Mouse (Mus musculus) neural tube, embryonic 15.5 days (tissue): ENCODE measurements around the gene Neb. TPM values are rescaled to one million over a fixed set of nuclear protein-coding genes. Genes with fewer than 3 reads are reported as not detected.

Experiments
- ATAC-seq: fragments of 200-750 bp; cut with Nextera tagmentation; 2 replicates; pipeline ENCODE4 v1.8.0; 2017; ENCODE audit warnings: mild to moderate bottlenecking, moderate TSS enrichment, moderate library complexity; ENCODE audit not compliant: low FRiP score
- H3K27ac ChIP-seq: fragments of 300-500 bp; sonication (generic); replicated peaks from 2 replicates; pipeline ENCODE4 v1.5.1; 2015; ENCODE audit warnings: mild to moderate bottlenecking, inconsistent platforms
- H3K27me3 ChIP-seq: fragments of 300-500 bp; sonication (generic); replicated peaks from 2 replicates; pipeline ENCODE4 v1.6.1; 2015; ENCODE audit warnings: inconsistent platforms
- H3K36me3 ChIP-seq: fragments of 300-500 bp; sonication (generic); 2 replicates; pipeline ENCODE4 v1.6.1; 2015; ENCODE audit warnings: inconsistent platforms
- H3K4me1 ChIP-seq: fragments of 300-500 bp; sonication (generic); 2 replicates; pipeline ENCODE4 v1.6.1; 2015; ENCODE audit warnings: inconsistent platforms
- H3K4me2 ChIP-seq: fragments of 300-500 bp; sonication (generic); 2 replicates; pipeline ENCODE4 v1.6.1; 2015; ENCODE audit warnings: inconsistent platforms, mild to moderate bottlenecking, moderate library complexity
- H3K4me3 ChIP-seq: fragments of 300-500 bp; sonication (generic); replicated peaks from 2 replicates; pipeline ENCODE4 v1.5.1; 2015; ENCODE audit warnings: mild to moderate bottlenecking, inconsistent platforms
- H3K9ac ChIP-seq: fragments of 300-500 bp; sonication (generic); replicated peaks from 2 replicates; pipeline ENCODE4 v1.6.1; 2015; ENCODE audit warnings: mild to moderate bottlenecking, inconsistent platforms
- H3K9me3 ChIP-seq: fragments of 300-500 bp; sonication (generic); replicated peaks from 2 replicates; pipeline ENCODE4 v1.6.1; 2016; ENCODE audit warnings: inconsistent platforms
- WGBS: fragments of 180-500 bp; shearing (Covaris S2); methylation state at CpG from one replicate; pipeline ENCODE4 v1.1.7; 2015; ENCODE audit warnings: mixed read lengths; 5-methylcytosine and 5-hydroxymethylcytosine counted together
- polyA plus RNA-seq: library from polyadenylated mRNA; unstranded; fragments of >200 nt; fragmentation: Nextera tagmentation; extraction: Ambion mirVana; gene quantifications from 2 replicates; pipeline ENCODE4 v1.2.1, GENCODE M21; 2015

Gene Neb
- polyA plus RNA-seq, 1 experiment from 2014 or later, result 12.4 TPM

DNA sequence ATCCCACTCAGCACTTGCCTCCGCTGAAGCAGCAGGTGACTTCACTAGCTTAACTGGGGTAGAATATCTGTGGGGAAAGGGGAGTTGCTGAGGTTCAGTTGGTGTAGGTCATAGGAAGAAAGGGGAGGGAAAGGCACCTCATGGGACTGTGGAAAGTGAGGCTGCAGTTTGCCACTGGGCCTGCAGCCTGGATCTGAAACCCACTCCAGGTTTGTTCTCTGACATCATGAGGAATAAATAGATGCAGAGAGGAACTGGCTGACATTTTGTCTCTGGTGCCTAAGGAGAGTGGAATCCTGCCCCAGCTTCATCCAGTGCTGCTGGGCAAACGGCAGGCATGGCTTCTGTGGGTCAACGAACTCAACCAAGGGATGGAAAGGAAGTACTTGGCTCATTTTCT lies 46.5 kb downstream of the Neb start:
- no peaks in the 10 kb centered on the region for H3K27me3 ChIP-seq
- H3K4me1 ChIP-seq, result no peaks in the 10 kb centered on the region
- H3K4me2 ChIP-seq, result no peak overlapping the region
- H3K4me3 ChIP-seq, result no peak overlapping the region
- H3K27ac ChIP-seq, result no peak overlapping the region
- no peaks in the 10 kb centered on the region for H3K9me3 ChIP-seq
- no peak for ATAC-seq
- 82% methylated on average over 3 of the region's 3 CpGs for WGBS
- H3K9ac ChIP-seq, result no peak overlapping the region
- H3K36me3 ChIP-seq, result no peaks in the 10 kb centered on the region

DNA sequence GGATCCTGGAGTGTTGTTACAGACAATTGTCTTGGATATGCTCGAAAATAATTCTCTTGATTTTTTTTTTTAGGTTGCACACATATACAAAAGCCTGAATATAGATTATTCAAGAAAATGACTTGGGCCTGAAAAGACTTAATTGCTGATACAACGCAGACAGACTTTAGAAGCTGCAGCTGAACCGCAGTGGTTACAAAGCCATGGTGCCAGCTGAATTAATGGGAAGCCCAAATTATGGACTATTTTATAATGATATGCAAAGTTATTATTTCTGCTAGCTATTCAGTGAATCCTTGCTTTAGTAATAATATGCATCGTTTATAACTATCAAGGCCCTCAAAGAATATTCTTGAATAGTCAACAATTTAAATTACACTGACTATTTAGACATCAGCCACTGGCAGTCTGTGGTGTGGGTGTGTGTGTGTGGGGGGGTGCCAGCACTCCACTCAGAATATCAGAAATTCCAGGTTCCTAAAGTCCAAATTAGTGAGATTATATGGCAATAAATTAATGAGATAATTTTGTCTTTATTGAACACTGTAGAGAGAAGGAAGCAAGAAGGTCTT lies 50.9 kb downstream of the Neb start:
- H3K4me3 ChIP-seq, result no peak overlapping the region
- H3K4me2 ChIP-seq, result no peak overlapping the region
- no peaks in the 10 kb centered on the region for H3K4me1 ChIP-seq
- H3K27me3 ChIP-seq, result no peaks in the 10 kb centered on the region
- no peak overlapping the region for H3K9ac ChIP-seq
- no peaks in the 10 kb centered on the region for H3K9me3 ChIP-seq
- no peak for ATAC-seq
- no peaks in the 10 kb centered on the region for H3K36me3 ChIP-seq
- H3K27ac ChIP-seq, result no peak overlapping the region
- WGBS, result 81% methylated on average over 4 of the region's 4 CpGs

DNA sequence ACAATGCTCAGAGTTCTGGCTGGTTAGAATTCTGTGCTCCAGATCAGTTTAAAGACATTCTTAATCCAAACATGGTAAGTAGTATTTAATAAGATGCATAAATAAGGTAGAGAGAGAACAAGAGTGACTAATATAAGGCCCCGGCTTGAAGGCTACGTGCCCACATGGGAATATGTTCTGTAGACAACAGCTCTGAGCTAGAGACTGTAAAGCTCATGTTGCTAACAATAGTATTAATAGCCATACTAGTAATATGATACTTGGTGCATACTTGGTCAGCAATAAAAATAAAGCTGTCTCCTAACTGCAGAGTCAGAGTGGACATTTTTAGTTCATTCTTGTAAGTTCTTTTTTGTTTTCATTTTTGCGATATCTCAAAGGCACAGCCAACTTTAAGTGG lies 56.4 kb downstream of the Neb start:
- ATAC-seq, result no peak
- no peaks in the 10 kb centered on the region for H3K36me3 ChIP-seq
- no peak overlapping the region for H3K4me2 ChIP-seq
- no peak overlapping the region for H3K27ac ChIP-seq
- WGBS, result 87% methylated on average over 3 of the region's 3 CpGs
- H3K4me3 ChIP-seq, result no peak overlapping the region
- H3K9ac ChIP-seq, result no peak overlapping the region
- H3K27me3 ChIP-seq, result no peaks in the 10 kb centered on the region
- H3K9me3 ChIP-seq, result no peaks in the 10 kb centered on the region
- H3K4me1 ChIP-seq, result no peaks in the 10 kb centered on the region

DNA sequence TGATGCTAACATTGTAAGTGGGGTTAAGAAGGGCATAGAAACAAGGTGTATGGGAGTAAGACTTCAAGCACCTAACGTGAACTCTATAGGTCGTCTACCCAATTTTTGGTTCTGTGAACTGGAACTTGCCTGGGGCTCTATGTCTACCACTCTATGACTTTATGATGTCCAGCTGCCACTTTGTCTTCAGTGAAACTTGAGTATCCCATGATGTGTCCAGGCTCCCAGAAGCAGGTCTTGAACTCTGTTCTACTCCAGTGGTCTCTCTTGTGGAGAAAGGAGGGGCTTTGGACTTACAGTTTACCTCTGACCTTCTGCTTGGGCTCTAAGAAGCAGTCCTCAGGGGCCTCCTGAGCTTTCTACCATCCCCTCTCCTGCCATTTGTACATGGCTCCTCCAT lies 58.1 kb downstream of the Neb start:
- no peak overlapping the region for H3K4me3 ChIP-seq
- no peak overlapping the region for H3K9ac ChIP-seq
- H3K27ac ChIP-seq, result no peak overlapping the region
- H3K27me3 ChIP-seq, result no peaks in the 10 kb centered on the region
- 92% methylated on average over 2 of the region's 2 CpGs for WGBS
- no peak overlapping the region for H3K4me2 ChIP-seq
- H3K9me3 ChIP-seq, result no peaks in the 10 kb centered on the region
- H3K4me1 ChIP-seq, result no peaks in the 10 kb centered on the region
- ATAC-seq, result no peak
- no peaks in the 10 kb centered on the region for H3K36me3 ChIP-seq

DNA sequence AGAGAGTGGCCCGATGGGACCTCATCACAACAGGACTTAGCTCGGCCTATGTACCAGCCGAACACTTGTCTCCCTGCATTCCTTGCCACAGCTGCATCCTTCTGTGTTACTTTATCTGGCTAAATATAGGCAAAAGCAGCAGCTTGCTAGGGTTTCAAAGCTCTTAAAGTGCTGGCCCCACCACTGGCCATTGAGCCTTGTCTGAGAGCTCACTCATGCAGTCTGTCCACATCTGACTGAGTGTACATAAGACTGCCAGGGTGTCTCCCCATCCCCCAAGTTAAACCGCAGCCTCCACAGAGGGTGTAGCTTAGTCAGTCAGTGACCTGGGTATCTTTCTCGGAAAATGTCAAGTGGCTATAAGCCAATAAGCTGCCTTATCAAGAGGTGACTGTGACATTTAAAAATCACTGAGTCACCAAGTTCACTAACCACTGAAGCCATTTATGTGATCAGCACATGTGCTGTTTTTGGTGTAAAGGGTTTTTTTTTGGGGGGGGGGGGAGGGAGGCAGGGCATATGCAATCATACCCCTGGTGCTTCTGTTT lies 59.2 kb downstream of the Neb start:
- no peaks in the 10 kb centered on the region for H3K36me3 ChIP-seq
- no peak overlapping the region for H3K27ac ChIP-seq
- H3K4me3 ChIP-seq, result no peak overlapping the region
- no peak overlapping the region for H3K4me2 ChIP-seq
- no peak overlapping the region for H3K9ac ChIP-seq
- ATAC-seq, result no peak
- 83% methylated on average over 5 of the region's 5 CpGs for WGBS
- no peaks in the 10 kb centered on the region for H3K27me3 ChIP-seq
- no peaks in the 10 kb centered on the region for H3K4me1 ChIP-seq
- no peaks in the 10 kb centered on the region for H3K9me3 ChIP-seq

DNA sequence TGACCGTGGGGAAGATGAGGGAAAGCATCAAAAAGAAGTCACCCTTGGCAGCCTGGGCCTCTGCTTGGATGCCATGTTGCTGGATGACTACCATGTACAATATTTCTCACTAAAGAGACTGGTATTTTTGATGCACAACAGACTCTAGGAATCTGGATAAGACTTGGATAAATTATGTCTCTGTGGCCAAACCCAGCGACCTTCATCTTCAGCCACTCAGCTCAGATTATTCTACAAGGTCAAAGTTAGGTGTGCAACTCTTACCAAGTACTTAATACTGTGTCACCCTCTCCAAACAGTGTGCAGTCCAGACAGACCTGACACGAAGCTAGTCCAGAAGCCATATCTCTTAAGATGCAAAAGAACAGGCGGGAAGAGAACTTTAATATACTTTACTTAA lies 60.8 kb downstream of the Neb start:
- Histone ChIP-seq H3K4me1 (no peaks in the 10 kb centered on the region), H3K27me3 (no peaks in the 10 kb centered on the region), H3K9me3 (no peaks in the 10 kb centered on the region), H3K9ac (no peak overlapping the region), H3K4me2 (no peak overlapping the region), H3K36me3 (no peaks in the 10 kb centered on the region), H3K27ac (no peak overlapping the region), H3K4me3 (no peak overlapping the region)
- ATAC-seq, result no peak
- WGBS, result 90% methylated on average over 4 of the region's 4 CpGs

DNA sequence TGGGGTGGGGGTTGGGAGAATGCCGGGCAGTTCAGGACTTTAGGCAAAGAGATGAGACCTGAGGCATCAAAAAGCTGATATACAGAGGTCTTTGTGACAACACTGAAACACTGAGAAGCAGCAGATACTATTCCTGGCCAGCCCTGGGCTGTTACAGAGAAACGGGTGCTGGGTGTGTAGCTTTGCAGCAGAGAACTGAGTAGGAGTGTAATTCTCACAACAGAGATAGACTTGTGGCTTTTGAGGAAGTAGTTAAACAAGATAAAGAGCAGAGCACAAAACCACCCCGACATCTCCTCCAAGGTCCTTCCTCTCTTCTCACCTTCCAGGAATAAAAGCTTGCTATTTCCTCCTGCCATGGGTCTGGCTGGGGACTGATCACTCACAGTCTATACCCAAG lies 62.5 kb downstream of the Neb start:
- Histone ChIP-seq H3K4me1 (no peaks in the 10 kb centered on the region), H3K27me3 (no peaks in the 10 kb centered on the region), H3K4me3 (no peak overlapping the region), H3K4me2 (no peak overlapping the region), H3K9me3 (no peaks in the 10 kb centered on the region), H3K36me3 (no peaks in the 10 kb centered on the region), H3K9ac (no peak overlapping the region), H3K27ac (no peak overlapping the region)
- no peak for ATAC-seq
- 84% methylated on average over 3 of the region's 3 CpGs for WGBS

DNA sequence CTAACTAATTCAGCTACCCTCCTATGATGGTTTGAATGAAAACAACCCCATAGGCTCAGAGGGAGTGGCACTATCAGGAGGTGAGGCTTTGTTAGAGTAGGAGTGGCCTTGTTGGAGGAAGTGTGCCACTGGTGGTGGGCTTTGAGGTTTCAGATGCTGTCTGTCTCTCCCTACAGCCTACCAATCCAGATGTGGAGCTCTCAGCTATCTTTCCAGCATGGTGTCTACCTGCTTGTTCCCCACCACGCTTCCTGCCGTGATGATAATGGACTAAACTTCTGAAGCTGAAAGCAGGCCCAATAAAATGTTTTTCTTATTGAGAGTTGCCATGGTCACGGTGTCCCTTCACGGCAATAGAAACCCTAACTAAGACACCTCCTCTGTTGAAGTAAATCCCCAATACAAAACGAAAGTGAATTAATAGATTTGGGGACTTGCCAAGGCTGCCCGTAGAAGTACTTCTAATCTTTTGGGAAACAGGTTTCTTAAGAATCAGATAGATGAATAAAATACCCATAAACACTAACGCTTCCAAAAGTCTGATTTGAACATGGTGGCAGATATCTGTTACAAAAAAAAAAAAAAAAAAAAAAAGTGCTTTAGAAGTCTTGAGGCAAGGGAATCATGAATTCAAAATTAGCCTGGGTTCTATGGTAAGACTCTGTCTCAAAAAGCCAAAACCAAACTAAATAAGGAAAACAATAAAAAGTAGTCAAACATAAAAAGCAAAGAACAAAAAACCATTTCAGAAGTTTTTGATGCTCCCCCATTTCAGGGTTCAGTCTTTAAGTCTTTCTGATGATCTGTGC lies 63.1 kb downstream of the Neb start:
- H3K4me3 ChIP-seq, result no peak overlapping the region
- no peaks in the 10 kb centered on the region for H3K9me3 ChIP-seq
- no peaks in the 10 kb centered on the region for H3K36me3 ChIP-seq
- H3K27ac ChIP-seq, result no peak overlapping the region
- WGBS, result 67% methylated on average over 7 of the region's 7 CpGs
- ATAC-seq, result no peak
- H3K4me1 ChIP-seq, result no peaks in the 10 kb centered on the region
- H3K27me3 ChIP-seq, result no peaks in the 10 kb centered on the region
- no peak overlapping the region for H3K9ac ChIP-seq
- no peak overlapping the region for H3K4me2 ChIP-seq

DNA sequence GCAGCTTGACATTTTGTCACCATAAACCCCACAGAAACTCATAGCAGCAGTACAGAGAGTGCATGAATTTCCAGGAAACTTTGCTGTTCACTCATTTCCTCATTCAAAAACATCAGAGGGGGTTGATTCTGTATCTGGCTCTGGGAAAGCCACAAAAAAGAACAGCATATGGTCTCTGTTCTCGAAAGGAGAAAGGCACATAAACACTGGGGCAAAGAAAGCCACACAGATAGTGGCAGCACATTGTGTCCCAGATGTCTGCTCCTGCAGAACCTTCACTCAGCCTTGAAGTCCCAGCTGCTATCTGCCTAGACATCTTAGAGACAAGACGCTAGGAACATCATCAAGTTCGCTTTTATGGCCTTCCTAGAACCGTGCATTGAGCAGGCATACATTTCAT lies 67.5 kb downstream of the Neb start:
- H3K4me2 ChIP-seq, result no peak overlapping the region
- H3K9ac ChIP-seq, result no peak overlapping the region
- H3K36me3 ChIP-seq, result no peaks in the 10 kb centered on the region
- no peaks in the 10 kb centered on the region for H3K4me1 ChIP-seq
- H3K9me3 ChIP-seq, result no peaks in the 10 kb centered on the region
- H3K4me3 ChIP-seq, result no peak overlapping the region
- H3K27me3 ChIP-seq, result no peaks in the 10 kb centered on the region
- WGBS, result 72% methylated on average over 4 of the region's 4 CpGs
- no peak for ATAC-seq
- no peak overlapping the region for H3K27ac ChIP-seq

DNA sequence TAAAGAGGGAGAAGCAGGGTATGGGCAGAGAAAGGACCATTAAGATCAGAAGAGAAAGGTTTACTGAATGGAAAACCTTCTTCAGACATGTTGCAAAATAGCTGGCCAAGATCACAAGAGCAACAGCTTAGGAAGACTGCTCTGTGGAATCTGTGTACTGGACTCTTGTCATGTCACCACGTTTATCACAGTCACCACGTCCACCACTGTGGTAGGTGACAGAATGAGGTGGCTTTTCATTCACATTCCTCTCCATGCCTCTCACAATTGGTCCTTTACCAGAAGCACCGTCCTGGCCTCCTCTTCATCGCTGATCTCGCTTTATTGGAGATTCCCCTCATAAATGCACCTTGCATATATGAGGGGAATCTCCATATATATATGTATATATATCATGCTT lies 71.6 kb downstream of the Neb start:
- ATAC-seq, result no peak
- H3K9ac ChIP-seq, result no peak overlapping the region
- H3K4me2 ChIP-seq, result no peak overlapping the region
- no peak overlapping the region for H3K27ac ChIP-seq
- H3K36me3 ChIP-seq, result no peaks in the 10 kb centered on the region
- WGBS, result 81% methylated on average over 5 of the region's 5 CpGs
- H3K27me3 ChIP-seq, result no peaks in the 10 kb centered on the region
- no peaks in the 10 kb centered on the region for H3K9me3 ChIP-seq
- no peaks in the 10 kb centered on the region for H3K4me1 ChIP-seq
- no peak overlapping the region for H3K4me3 ChIP-seq

DNA sequence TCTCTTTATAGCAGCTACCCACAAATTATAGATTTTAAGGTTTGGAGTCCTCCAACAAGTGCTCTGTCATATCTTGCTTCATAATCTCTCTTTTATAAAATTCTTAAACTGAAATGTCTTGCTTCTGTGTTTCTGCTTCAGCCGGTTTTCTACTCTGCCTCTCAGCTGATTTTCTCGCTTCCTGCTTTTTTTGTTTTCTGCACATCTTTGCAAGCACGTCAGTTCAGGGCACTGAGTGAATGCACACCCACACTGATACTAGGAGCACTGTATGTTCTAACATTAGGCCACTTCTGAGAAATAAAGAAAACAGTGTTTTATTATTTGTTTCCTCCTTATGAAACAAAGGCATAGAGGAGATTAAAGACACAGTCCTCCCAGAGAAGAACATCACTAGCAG lies 73.7 kb downstream of the Neb start:
- ATAC-seq, result no peak
- Histone ChIP-seq H3K36me3 (no peaks in the 10 kb centered on the region), H3K27me3 (no peaks in the 10 kb centered on the region), H3K9ac (no peak overlapping the region), H3K4me3 (no peak overlapping the region), H3K27ac (no peak overlapping the region), H3K4me2 (no peak overlapping the region), H3K4me1 (no peaks in the 10 kb centered on the region), H3K9me3 (no peaks in the 10 kb centered on the region)
- 77% methylated on average over 3 of the region's 3 CpGs for WGBS

DNA sequence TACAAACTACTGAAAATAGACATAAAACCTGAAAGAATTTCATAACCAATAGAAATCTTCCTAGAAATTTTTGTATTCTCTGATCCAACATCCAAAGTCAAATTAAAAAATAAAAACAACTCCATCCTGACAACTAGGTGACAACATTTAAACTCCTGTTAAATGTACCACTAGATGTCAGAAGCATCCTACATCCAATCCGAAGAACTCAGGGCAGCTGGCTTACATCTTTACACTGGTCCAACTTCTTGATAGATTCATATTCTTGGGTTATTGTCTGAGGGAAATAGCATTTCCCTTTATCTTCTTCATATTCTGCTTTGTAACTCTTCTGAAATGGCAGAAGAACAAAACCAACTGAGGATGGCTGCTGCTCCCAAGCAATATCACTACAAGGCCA lies 74.9 kb downstream of the Neb start:
- Histone ChIP-seq H3K36me3 (no peaks in the 10 kb centered on the region), H3K27me3 (no peaks in the 10 kb centered on the region), H3K27ac (no peak overlapping the region), H3K4me2 (no peak overlapping the region), H3K9ac (no peak overlapping the region), H3K9me3 (no peaks in the 10 kb centered on the region), H3K4me3 (no peak overlapping the region), H3K4me1 (no peaks in the 10 kb centered on the region)
- 84% methylated on average over 1 of the region's 1 CpGs for WGBS
- ATAC-seq, result no peak
